Mouse (Mus musculus) ES-E14 (cell line): ENCODE data around the gene Ppp3ca. TPM values are rescaled to one million over a fixed set of nuclear protein-coding genes. Genes with fewer than 3 reads are reported as not detected.

Experiments used
- DNase-seq: peaks from one replicate; pipeline ENCODE4 v3.0.0-alpha.2; 2013; ENCODE audit warnings: low read depth, low spot score
- H3K27ac ChIP-seq: 2 replicates; pipeline ENCODE4 v1.5.1; 2012; ENCODE audit warnings: low read depth, mild to moderate bottlenecking, low read length, moderate library complexity, mixed read lengths; ENCODE audit not compliant: poor library complexity, insufficient read depth, severe bottlenecking
- H3K36me3 ChIP-seq: 2 replicates; pipeline ENCODE4 v1.6.1; 2012; ENCODE audit warnings: mild to moderate bottlenecking, low read length, moderate library complexity, mixed read lengths; ENCODE audit not compliant: control insufficient read depth, poor library complexity, insufficient read depth, severe bottlenecking
- H3K4me1 ChIP-seq, 2 experiments: fragments of 150-350 bp in 1 of 2; sonication (generic) in 1 of 2; 2 replicates each; pipeline ENCODE4 v1.6.1; 2012; ENCODE audit warnings: low read length in 2 of 2, mild to moderate bottlenecking in 1 of 2, mixed read lengths in 1 of 2; ENCODE audit not compliant: control insufficient read depth in 2 of 2, insufficient read depth in 2 of 2, poor library complexity in 1 of 2
- H3K4me3 ChIP-seq, 2 experiments: fragments of 150-350 bp in 1 of 2; sonication (generic) in 1 of 2; 2 replicates each; pipeline ENCODE4 v1.5.1; 2012; ENCODE audit warnings: low read length in 2 of 2, low read depth in 1 of 2, mild to moderate bottlenecking in 1 of 2, mixed read lengths in 1 of 2; ENCODE audit not compliant: insufficient read depth in 1 of 2, poor library complexity in 1 of 2, severe bottlenecking in 1 of 2
- H3K9ac ChIP-seq: 2 replicates; pipeline ENCODE4 v1.6.1; 2012; ENCODE audit warnings: low read depth, mild to moderate bottlenecking, low read length, mixed read lengths; ENCODE audit not compliant: poor library complexity, insufficient read depth, severe bottlenecking
- H3K9me3 ChIP-seq: fragments of 150-350 bp; sonication (generic); 2 replicates; pipeline ENCODE4 v1.6.1; 2012; ENCODE audit warnings: low read depth, mild to moderate bottlenecking, low read length; ENCODE audit not compliant: control insufficient read depth, insufficient read depth
- CHD2 ChIP-seq: IDR thresholded peaks from 2 replicates; pipeline ENCODE4 v1.6.1; 2014; ENCODE audit warnings: mild to moderate bottlenecking, low read depth, low read length, inconsistent platforms
- HCFC1 ChIP-seq: IDR thresholded peaks from 2 replicates; pipeline ENCODE4 v1.6.1; 2012; ENCODE audit warnings: low read length, inconsistent platforms, borderline replicate concordance; ENCODE audit not compliant: insufficient read depth
- MAFK ChIP-seq: IDR thresholded peaks from 2 replicates; pipeline ENCODE4 v1.6.1; 2014; ENCODE audit warnings: mild to moderate bottlenecking, low read depth, low read length, inconsistent platforms; ENCODE audit not compliant: insufficient read depth
- ZC3H11A ChIP-seq: IDR thresholded peaks from 2 replicates; pipeline ENCODE4 v1.6.1; 2012; ENCODE audit warnings: low read depth, mild to moderate bottlenecking, inconsistent platforms, low read length, borderline replicate concordance
- ZNF384 ChIP-seq: IDR thresholded peaks from 2 replicates; pipeline ENCODE4 v1.6.1; 2012; ENCODE audit warnings: low read depth, low read length, inconsistent platforms
- in situ Hi-C, 2 experiments: fragments of 600-800 bp; cut with MboI; formaldehyde crosslinking; loops; one replicate each; pipeline ENCODE4 v1.15.1; 2025; ENCODE audit warnings: low sequenced_read_pairs in 2 of 2, inconsistent platforms in 1 of 2; ENCODE audit not compliant: unreplicated experiment in 2 of 2
- total RNA-seq: library from RNA; depleted of rRNA; stranded (reverse); fragments of 300-350 nt; gene quantifications from 2 replicates; pipeline ENCODE4 v1.2.3, GENCODE M21; 2012

The Ppp3ca gene
- total RNA-seq, 1 experiment, result 25.6 TPM

- in situ Hi-C loops, result no loop called here
- Histone ChIP-seq H3K4me1 (no peaks in the 10 kb centered on the region), H3K9me3 (no peaks in the 10 kb centered on the region), H3K4me3 (no peak overlapping the region), H3K27ac (no peak overlapping the region), H3K36me3 (no peaks in the 10 kb centered on the region), H3K9ac (no peak overlapping the region)
- no peak for DNase-seq
- no peak for TF ChIP-seq CHD2
- no peak for TF ChIP-seq ZNF384
- no peak for TF ChIP-seq MAFK
- TF ChIP-seq ZC3H11A, result no peak
Measured at GRCm38 (mm10) chr3:136945550-136945949, 275.6 kb downstream of the Ppp3ca start.

GRCm38 (mm10) chr3:136946662-136947061 lies 276.7 kb downstream of the Ppp3ca start:
- no peak for DNase-seq
- TF ChIP-seq ZNF384 (no peak), CHD2 (no peak), HCFC1 (no peak), MAFK (no peak), ZC3H11A (no peak)
- Histone ChIP-seq H3K4me3 (no peak overlapping the region), H3K4me1 (no peaks in the 10 kb centered on the region), H3K9ac (no peak overlapping the region), H3K9me3 (no peaks in the 10 kb centered on the region), H3K27ac (no peak overlapping the region), H3K36me3 (no peaks in the 10 kb centered on the region)
- in situ Hi-C loops, result no loop called here

GRCm38 (mm10) chr3:136948142-136948541 lies 278.2 kb downstream of the Ppp3ca start:
- H3K4me1 ChIP-seq, result no peaks in the 10 kb centered on the region
- no peak overlapping the region for H3K27ac ChIP-seq
- H3K4me3 ChIP-seq, result no peak overlapping the region
- in situ Hi-C loops, result no loop called here
- no peaks in the 10 kb centered on the region for H3K9me3 ChIP-seq
- no peak overlapping the region for H3K9ac ChIP-seq
- H3K36me3 ChIP-seq, result no peaks in the 10 kb centered on the region
- DNase-seq, result no peak
- TF ChIP-seq HCFC1 (no peak), MAFK (no peak), ZC3H11A (no peak), ZNF384 (no peak), CHD2 (no peak)

- H3K27ac ChIP-seq, result no peak overlapping the region
- no peaks in the 10 kb centered on the region for H3K4me1 ChIP-seq
- no peak for TF ChIP-seq ZNF384
- TF ChIP-seq MAFK, result no peak
- TF ChIP-seq CHD2, result no peak
- TF ChIP-seq HCFC1, result no peak
- no peak for TF ChIP-seq ZC3H11A
- no peak for DNase-seq
- H3K4me3 ChIP-seq, result no peak overlapping the region
- no peaks in the 10 kb centered on the region for H3K36me3 ChIP-seq
- in situ Hi-C loops, result no loop called here
- no peaks in the 10 kb centered on the region for H3K9me3 ChIP-seq
- H3K9ac ChIP-seq, result no peak overlapping the region
Measured at GRCm38 (mm10) chr3:136951792-136952191, 281.9 kb downstream of the Ppp3ca start.

GRCm38 (mm10) chr3:136952822-136953221 lies 282.9 kb downstream of the Ppp3ca start:
- H3K27ac ChIP-seq, result no peak overlapping the region
- no peaks in the 10 kb centered on the region for H3K36me3 ChIP-seq
- TF ChIP-seq ZNF384 (no peak), MAFK (no peak), CHD2 (no peak), ZC3H11A (no peak), HCFC1 (no peak)
- no peak overlapping the region for H3K9ac ChIP-seq
- in situ Hi-C loops, result no loop called here
- no peak overlapping the region for H3K4me3 ChIP-seq
- no peak for DNase-seq
- H3K4me1 ChIP-seq, result no peaks in the 10 kb centered on the region
- no peaks in the 10 kb centered on the region for H3K9me3 ChIP-seq
